Mouse (Mus musculus): ENCODE results near the gene Pitpna. TPM values are rescaled to one million over a fixed set of nuclear protein-coding genes. Genes with fewer than 3 reads are reported as not detected.

The Pitpna gene
- total RNA-seq, 2 experiments from 2014 or later, result 130 to 139 TPM

- peak; percentile 73 for DNase-seq
These were observed 23.9 kb upstream of the Pitpna start for GRCm38 (mm10) chr11:75563851-75564548.

DNA sequence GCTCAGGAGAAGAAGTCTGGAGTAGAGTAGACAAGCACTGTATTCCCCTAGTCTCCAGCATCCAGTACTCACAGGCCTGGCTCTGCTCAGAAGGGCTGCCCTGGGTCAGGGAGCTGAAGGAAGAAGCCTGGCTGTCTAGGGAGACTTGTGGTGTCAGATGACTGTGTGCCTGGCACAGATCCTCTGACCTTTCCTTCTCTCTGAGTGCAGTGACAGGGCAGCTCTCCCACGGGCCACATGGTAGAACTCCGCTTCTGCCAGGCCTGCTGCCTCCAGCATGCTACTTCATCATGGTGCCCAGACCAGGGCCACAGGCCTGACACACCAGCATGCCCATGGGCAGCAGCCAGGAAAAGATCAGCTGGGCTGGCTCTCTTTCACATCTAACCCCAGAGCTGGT, 22.0 kb upstream of the Pitpna start:
- peak; percentile 85 for DNase-seq

GRCm38 (mm10) chr11:75566276-75567196, 21.4 kb upstream of the Pitpna start:
- no peak for DNase-seq

DNA sequence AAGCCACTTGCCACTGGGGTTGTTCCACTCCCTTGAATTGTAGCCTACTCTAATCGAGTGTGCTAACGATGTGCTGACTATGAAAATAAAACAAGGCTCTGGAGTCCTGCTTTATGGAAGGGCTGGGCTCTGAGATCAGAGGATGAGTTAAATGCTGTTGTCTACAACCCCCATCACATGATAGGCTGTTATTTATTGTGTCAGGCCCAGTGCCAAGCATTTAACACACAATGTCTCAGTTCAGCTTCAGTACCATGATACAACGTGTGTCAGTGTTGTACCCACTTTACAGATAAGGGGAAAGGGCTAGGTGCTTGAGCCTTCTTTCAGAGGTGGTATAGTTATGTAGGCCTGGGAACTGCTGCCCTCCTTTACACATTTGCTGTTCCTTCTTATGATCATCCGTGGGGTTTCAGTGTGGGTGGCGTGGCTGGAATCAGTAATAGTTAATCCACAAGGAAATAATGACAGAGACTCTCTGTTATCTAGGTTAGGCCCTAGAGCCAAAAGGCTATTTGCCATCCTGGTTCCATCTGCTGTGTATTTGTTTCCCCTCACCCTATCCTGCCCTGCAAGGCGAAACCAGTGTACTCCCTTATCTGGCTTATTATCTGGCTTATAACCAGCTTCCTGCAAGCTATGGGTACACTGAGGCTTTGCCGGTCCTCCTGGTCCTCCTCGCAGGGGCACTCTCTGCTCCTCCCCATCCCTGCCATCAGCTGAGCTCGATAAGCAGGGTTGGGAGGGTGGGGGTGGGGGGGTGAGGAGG, 20.4 kb upstream of the Pitpna start:
- no peak for DNase-seq

GRCm38 (mm10) chr11:75568115-75568511, 19.8 kb upstream of the Pitpna start:
- no peak for DNase-seq

DNA sequence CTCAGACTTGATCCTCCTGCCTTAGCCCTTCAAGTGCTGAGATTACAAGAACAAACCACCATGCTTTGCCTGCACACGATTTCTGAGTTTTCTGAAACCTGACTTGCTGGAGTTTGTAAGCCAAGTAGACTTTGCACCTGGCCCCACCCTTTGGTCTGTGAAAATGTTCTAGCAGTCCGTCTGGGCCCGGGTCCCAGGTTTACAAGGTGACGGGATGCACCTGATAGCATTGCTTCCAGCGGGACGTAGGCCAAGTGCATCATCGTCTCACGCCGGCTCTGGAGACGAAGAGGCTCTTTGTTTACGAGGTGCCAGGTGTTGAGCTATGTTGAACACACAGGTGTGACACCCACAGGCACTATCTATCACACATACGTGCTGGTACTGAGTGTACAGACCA, 18.9 kb upstream of the Pitpna start:
- no peak for DNase-seq

- DNase-seq, result no peak
These were observed 17.3 kb upstream of the Pitpna start for GRCm38 (mm10) chr11:75570375-75571125.

- DNase-seq, result peak; percentile 46
These were observed 16.5 kb upstream of the Pitpna start for GRCm38 (mm10) chr11:75571126-75571990.

DNA sequence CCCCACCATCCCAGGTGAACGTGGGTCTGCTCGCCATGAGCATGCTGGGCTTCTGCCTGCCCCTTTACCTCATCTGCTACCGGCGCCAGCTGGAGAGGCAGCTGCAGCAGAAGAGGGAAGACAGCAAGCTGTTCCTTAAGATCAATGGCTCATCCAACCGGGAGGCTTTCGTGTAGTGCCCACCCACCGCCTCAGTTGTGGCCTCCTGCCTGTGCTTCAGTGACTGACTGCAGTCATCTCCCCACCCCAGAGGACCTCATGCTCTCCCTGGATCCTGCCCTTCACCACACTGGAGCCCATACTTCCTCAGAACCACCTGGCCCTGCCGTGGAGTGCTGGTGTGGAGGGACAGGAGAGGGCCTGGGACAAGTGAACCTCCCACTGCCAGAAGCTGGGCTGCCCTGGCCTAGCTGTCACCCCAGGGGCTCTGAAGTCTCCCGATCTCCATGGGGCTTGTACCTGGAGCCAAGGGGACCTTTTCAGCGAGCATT, 15.6 kb upstream of the Pitpna start:
- DNase-seq, result no peak

GRCm38 (mm10) chr11:75572854-75573650, 14.8 kb upstream of the Pitpna start:
- peak; percentile 93 for DNase-seq

- DNase-seq, result no peak
These were observed 13.3 kb upstream of the Pitpna start for GRCm38 (mm10) chr11:75574378-75575123.

DNA sequence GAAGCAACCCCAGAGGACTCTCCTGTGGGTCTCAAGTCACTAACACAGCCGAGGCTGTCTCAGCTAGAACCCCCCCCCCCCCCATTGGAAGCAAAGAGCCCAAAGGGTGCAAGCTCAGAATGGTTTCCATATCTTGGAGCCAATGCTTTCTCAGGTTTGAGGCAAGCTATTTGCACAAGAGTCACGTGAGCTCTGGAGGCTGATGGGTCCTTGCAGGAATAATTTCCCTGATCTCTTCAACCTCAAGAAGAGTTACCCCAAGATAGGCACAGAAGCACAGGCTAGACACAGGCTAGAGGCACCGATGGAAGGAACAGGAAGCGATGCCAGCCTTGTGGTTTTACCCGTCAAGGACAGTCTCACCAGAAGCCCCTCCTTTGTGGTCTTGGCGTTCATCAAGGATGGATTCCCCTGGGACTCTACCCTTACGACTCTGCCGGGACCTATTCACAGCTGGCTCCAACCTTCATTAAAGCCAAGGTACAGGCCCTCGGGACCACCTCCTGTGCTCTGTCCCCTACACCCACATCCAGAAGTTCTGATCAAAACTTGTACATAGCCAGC, 12.3 kb upstream of the Pitpna start:
- DNase-seq, result no peak

GRCm38 (mm10) chr11:75578609-75579008, 9.3 kb upstream of the Pitpna start:
- DNase-seq, result no peak

DNA sequence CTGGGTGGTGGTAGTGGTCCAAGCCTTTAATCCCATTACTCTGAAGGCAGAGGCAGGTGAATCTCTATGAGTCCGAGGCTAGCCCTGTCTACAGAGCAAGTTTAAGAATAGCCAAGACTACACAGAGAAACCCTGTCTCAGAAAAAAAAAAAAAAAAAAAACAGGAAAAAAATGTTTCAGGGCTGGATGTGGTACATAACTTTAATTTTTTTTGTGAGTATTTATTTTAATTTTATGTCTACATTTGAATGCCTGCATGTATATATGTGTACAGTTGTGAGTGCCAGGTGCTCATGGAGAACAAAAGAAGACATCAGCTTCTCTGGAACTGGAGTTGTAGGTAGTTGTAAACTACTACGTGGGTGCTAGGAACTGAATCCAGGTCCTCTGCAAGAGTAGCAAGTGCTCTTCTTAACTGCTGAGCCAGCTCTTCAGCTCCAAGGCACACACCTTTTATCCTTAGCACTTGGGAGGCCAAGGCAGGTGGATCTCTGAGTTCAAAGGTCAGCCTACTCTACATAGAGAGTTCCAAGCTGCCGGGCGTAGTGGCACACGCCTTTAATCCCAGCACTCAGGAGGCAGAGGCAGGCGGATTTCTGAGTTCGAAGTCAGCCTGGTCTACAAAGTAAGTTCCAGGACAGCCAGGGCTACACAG, 6.3 kb upstream of the Pitpna start:
- DNase-seq, result no peak

DNA sequence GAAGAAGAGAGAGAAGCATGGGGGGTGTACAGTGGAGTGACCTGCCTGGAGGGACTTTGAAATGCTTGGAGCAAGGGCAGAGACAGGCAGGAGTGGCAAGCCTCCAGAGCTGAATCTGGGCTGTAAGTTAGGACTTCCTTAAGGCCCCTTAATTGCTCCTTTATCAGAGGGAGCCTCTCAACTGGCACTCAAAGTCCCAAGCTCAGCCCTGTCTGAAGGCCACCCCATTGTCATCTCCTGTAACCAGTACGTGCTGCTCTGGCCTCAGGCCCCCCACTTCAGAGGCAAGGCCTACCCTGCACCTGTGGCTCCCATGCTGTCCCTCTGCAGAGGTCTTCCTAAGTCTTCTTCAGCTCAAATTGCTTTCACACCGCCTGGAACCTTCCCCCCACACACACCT, 4.4 kb upstream of the Pitpna start:
- no peak for DNase-seq

GRCm38 (mm10) chr11:75585061-75585460, 2.8 kb upstream of the Pitpna start:
- DNase-seq, result no peak

- no peak for DNase-seq
These were observed 1.9 kb upstream of the Pitpna start for GRCm38 (mm10) chr11:75585978-75586377.

DNA sequence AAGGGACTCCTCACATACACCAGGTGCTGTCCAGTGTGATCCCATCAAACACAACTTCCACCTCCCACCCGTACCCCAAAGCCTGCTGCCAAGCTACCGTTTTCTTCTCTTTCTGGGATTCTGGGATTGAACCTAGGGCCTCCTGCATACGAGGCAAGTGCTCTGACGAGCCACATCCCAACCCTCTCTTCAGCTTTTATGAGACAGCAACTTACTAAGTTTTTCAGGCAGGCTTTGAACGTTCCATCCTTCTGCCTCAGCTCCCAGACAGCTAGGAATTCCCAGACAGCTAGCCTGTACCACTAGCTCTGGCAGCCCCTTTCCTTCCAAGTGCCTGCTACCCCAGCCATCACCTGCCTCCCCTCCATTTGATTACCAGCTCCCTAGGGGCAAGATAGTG, 934 bp upstream of the Pitpna start:
- DNase-seq, result no peak
